Mouse (Mus musculus): ENCODE data around the gene Pdx1. TPM values are rescaled to one million over a fixed set of nuclear protein-coding genes. Genes with fewer than 3 reads are reported as not detected.

Pdx1 gene
- polyA plus RNA-seq, 1 experiment from 2014 or later: not detected

DNA sequence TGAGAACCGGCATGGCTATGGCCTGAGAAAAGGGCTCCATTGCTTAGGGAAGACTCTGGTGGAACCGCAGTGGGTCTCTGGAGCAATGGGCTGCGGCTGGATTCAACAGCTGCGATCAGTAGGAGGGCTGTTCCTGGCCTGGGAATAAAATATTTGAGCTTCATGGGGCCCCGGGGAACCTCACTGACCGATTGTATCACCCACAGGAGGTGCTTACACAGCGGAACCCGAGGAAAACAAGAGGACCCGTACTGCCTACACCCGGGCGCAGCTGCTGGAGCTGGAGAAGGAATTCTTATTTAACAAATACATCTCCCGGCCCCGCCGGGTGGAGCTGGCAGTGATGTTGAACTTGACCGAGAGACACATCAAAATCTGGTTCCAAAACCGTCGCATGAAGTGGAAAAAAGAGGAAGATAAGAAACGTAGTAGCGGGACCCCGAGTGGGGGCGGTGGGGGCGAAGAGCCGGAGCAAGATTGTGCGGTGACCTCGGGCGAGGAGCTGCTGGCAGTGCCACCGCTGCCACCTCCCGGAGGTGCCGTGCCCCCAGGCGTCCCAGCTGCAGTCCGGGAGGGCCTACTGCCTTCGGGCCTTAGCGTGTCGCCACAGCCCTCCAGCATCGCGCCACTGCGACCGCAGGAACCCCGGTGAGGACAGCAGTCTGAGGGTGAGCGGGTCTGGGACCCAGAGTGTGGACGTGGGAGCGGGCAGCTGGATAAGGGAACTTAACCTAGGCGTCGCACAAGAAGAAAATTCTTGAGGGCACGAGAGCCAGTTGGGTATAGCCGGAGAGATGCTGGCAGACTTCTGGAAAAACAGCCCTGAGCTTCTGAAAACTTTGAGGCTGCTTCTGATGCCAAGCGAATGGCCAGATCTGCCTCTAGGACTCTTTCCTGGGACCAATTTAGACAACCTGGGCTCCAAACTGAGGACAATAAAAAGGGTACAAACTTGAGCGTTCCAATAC, 4.7 kb downstream of the Pdx1 start:
- Histone ChIP-seq H3K4me1 (ENCODE audit: control insufficient read depth in 2 of 2, insufficient read depth in 2 of 2, low read length in 2 of 2) (peaks cover 0 to 2% of the 10 kb centered on the region in 2 experiments; a peak in 1 of 4 replicates), H3K4me3 (ENCODE audit: control insufficient read depth in 1 of 2, insufficient read depth in 1 of 2, low read depth in 1 of 2, low read length in 2 of 2) (no peak overlapping the region), H3K36me3 (ENCODE audit: control insufficient read depth, insufficient read depth, low read length) (no peaks in the 10 kb centered on the region), H3K4me2 (ENCODE audit: low read length) (no peak overlapping the region), H3K9me3 (ENCODE audit: control insufficient read depth, low read length) (no peaks in the 10 kb centered on the region), H3K27me3 (ENCODE audit: control insufficient read depth, insufficient read depth, low read length) (peaks cover 95% of the 10 kb centered on the region), H3K9ac (ENCODE audit: low read length) (no peak overlapping the region), H3K27ac (replicated peaks in 1 of 2; ENCODE audit: control insufficient read depth in 1 of 2, insufficient read depth in 1 of 2, low read depth in 2 of 2, low read length in 2 of 2) (no peak overlapping the region)
- WGBS: 1% methylated on average over 48 of the region's 48 CpGs
- ATAC-seq (ENCODE audit: insufficient number of reproducible peaks, insufficient read depth, low FRiP score, low read depth): no peak

DNA sequence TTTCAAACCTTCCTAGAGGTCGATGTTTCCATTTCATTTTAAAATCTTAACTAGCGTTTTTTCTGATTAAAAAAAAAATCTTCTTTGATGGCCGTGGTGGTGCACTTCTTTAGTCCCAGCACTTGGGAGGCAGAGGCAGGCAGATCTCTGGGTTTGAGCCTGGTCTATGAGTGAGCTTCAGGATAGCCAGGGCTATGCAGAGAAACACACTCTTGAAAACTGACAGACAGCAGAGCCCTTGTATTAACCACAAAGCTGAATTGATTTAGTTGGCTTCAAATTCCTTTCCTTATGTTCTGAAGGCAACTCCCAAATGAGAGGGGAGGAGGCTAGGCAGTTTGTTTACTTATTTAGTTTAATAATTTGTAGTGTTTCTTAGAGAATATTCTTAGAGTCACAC, 6.0 kb downstream of the Pdx1 start:
- no peaks in the 10 kb centered on the region for H3K9me3 ChIP-seq (ENCODE audit: control insufficient read depth, low read length)
- ATAC-seq (ENCODE audit: insufficient number of reproducible peaks, insufficient read depth, low FRiP score, low read depth): no peak
- H3K4me1 ChIP-seq (ENCODE audit: control insufficient read depth in 2 of 2, insufficient read depth in 2 of 2, low read length in 2 of 2): peaks cover 0 to 2% of the 10 kb centered on the region in 2 experiments; a peak in 1 of 4 replicates
- H3K9ac ChIP-seq (ENCODE audit: low read length): no peak overlapping the region
- no peak overlapping the region for H3K4me2 ChIP-seq (ENCODE audit: low read length)
- peaks cover 95% of the 10 kb centered on the region for H3K27me3 ChIP-seq (ENCODE audit: control insufficient read depth, insufficient read depth, low read length)
- 10% methylated on average over 3 of the region's 3 CpGs for WGBS
- no peak overlapping the region for H3K4me3 ChIP-seq (ENCODE audit: control insufficient read depth in 1 of 2, insufficient read depth in 1 of 2, low read depth in 1 of 2, low read length in 2 of 2)
- no peaks in the 10 kb centered on the region for H3K36me3 ChIP-seq (ENCODE audit: control insufficient read depth, insufficient read depth, low read length)
- no peak overlapping the region for H3K27ac ChIP-seq (replicated peaks in 1 of 2; ENCODE audit: control insufficient read depth in 1 of 2, insufficient read depth in 1 of 2, low read depth in 2 of 2, low read length in 2 of 2)

DNA sequence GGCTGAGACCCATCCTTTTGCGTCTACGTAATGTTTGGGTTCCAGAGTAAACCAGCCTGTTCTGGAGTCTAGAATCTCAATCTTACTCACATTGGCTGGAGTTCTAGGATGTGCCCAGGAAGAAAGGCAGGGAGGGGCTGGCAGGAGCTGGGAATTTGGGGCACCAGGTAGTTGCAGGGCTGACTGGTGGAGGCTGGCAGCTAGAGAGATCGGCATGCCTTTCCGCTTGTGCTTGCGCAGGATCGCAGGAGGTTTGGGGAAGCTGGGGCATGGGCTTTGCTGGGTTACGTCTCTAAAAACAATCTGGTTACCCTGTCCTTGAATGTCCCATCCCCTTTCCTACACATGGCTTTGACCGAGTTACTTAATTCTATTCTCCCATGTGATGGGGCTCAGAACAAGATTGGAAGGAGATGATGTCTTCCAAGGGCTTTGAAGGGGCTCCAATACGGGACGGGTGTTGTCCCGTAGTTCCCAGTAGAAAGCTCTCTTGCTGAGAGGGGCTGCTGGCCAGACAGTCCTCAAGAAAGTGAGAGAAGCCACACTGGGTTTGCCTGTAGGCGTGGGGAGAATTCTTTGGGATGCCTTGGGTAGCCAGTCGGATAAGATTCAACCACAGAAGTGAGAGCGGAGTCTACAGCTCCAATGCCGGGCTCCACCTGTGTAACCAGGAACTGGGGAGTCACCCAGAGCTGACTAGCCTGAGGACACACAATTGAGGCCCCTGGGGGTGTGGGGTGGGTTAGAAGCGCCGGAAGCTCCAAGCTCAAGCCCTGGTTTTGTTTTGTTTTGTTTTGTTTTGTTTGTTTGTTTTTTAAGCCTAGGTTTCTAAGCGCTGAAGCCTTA, 7.2 kb downstream of the Pdx1 start:
- 3% methylated on average over 18 of the region's 18 CpGs for WGBS
- Histone ChIP-seq H3K4me3 (ENCODE audit: control insufficient read depth in 1 of 2, insufficient read depth in 1 of 2, low read depth in 1 of 2, low read length in 2 of 2) (no peak overlapping the region), H3K9me3 (ENCODE audit: control insufficient read depth, low read length) (no peaks in the 10 kb centered on the region), H3K4me2 (ENCODE audit: low read length) (no peak overlapping the region), H3K4me1 (ENCODE audit: control insufficient read depth in 2 of 2, insufficient read depth in 2 of 2, low read length in 2 of 2) (peaks cover 0 to 2% of the 10 kb centered on the region in 2 experiments; a peak in 1 of 4 replicates), H3K9ac (ENCODE audit: low read length) (no peak overlapping the region), H3K36me3 (ENCODE audit: control insufficient read depth, insufficient read depth, low read length) (no peaks in the 10 kb centered on the region), H3K27ac (replicated peaks in 1 of 2; ENCODE audit: control insufficient read depth in 1 of 2, insufficient read depth in 1 of 2, low read depth in 2 of 2, low read length in 2 of 2) (no peak overlapping the region), H3K27me3 (ENCODE audit: control insufficient read depth, insufficient read depth, low read length) (peaks cover 93% of the 10 kb centered on the region)
- ATAC-seq (ENCODE audit: insufficient number of reproducible peaks, insufficient read depth, low FRiP score, low read depth): no peak

DNA sequence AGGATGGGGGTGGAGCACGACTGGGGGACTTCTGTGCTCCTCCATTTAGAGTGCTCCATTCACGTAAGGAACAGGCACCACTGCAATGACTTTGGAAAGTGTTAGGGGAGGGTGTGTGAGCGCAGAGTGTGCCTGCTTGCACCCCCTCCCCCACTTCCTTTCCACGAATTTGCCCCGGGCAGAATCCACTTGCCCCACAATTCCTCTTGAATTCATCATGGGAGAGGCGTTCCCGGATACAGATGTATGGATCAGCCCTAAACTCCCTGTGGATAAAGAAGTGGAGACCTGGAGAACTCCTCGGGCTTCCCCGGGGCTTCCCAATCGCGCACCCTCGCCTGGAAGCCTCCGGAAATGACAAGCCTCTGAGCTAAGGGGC, 7.8 kb downstream of the Pdx1 start:
- H3K27me3 ChIP-seq (ENCODE audit: control insufficient read depth, insufficient read depth, low read length): peaks cover 87% of the 10 kb centered on the region
- peaks cover 0 to 2% of the 10 kb centered on the region in 2 experiments; a peak in 1 of 4 replicates for H3K4me1 ChIP-seq (ENCODE audit: control insufficient read depth in 2 of 2, insufficient read depth in 2 of 2, low read length in 2 of 2)
- H3K4me3 ChIP-seq (ENCODE audit: control insufficient read depth in 1 of 2, insufficient read depth in 1 of 2, low read depth in 1 of 2, low read length in 2 of 2): no peak overlapping the region; a peak in 1 of 4 replicates
- H3K27ac ChIP-seq (replicated peaks in 1 of 2; ENCODE audit: control insufficient read depth in 1 of 2, insufficient read depth in 1 of 2, low read depth in 2 of 2, low read length in 2 of 2): no peak overlapping the region
- whole genome bisulfite sequencing: under 1% methylated on average over 13 of the region's 13 CpGs
- H3K9ac ChIP-seq (ENCODE audit: low read length): no peak overlapping the region
- ATAC-seq (ENCODE audit: insufficient number of reproducible peaks, insufficient read depth, low FRiP score, low read depth): no peak
- H3K4me2 ChIP-seq (ENCODE audit: low read length): peak overlapping the region; percentile 18; the same call in 1 of the 2 replicates
- no peaks in the 10 kb centered on the region for H3K36me3 ChIP-seq (ENCODE audit: control insufficient read depth, insufficient read depth, low read length)
- H3K9me3 ChIP-seq (ENCODE audit: control insufficient read depth, low read length): no peaks in the 10 kb centered on the region

DNA sequence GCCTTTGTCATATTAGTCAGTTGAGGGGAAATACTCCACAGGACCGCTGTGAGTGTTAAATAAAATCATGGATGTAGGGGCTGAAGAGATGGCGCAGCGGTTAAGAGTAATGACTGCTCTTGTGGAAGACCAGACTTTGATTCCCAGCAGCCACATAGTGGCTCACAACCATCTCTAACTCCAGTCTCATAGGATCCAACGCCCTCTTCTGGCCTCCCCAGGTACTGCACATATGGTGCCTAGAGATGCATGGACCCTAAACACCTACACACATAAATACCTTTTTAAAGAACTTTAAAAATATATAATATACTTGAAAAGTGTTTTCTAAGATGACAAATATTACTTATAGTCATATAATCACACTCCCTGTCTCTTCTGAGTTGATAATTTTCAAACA, 14.6 kb downstream of the Pdx1 start:
- 65% methylated on average over 4 of the region's 4 CpGs for WGBS
- ATAC-seq (ENCODE audit: insufficient number of reproducible peaks, insufficient read depth, low FRiP score, low read depth): no peak
- H3K4me3 ChIP-seq (ENCODE audit: control insufficient read depth in 1 of 2, insufficient read depth in 1 of 2, low read depth in 1 of 2, low read length in 2 of 2): no peak overlapping the region
- no peak overlapping the region for H3K4me2 ChIP-seq (ENCODE audit: low read length)
- no peaks in the 10 kb centered on the region for H3K36me3 ChIP-seq (ENCODE audit: control insufficient read depth, insufficient read depth, low read length)
- H3K27ac ChIP-seq (replicated peaks in 1 of 2; ENCODE audit: control insufficient read depth in 1 of 2, insufficient read depth in 1 of 2, low read depth in 2 of 2, low read length in 2 of 2): no peak overlapping the region
- H3K9ac ChIP-seq (ENCODE audit: low read length): no peak overlapping the region
- peaks cover 28% of the 10 kb centered on the region for H3K27me3 ChIP-seq (ENCODE audit: control insufficient read depth, insufficient read depth, low read length)
- H3K4me1 ChIP-seq (ENCODE audit: control insufficient read depth in 2 of 2, insufficient read depth in 2 of 2, low read length in 2 of 2): no peaks in the 10 kb centered on the region
- H3K9me3 ChIP-seq (ENCODE audit: control insufficient read depth, low read length): no peaks in the 10 kb centered on the region

DNA sequence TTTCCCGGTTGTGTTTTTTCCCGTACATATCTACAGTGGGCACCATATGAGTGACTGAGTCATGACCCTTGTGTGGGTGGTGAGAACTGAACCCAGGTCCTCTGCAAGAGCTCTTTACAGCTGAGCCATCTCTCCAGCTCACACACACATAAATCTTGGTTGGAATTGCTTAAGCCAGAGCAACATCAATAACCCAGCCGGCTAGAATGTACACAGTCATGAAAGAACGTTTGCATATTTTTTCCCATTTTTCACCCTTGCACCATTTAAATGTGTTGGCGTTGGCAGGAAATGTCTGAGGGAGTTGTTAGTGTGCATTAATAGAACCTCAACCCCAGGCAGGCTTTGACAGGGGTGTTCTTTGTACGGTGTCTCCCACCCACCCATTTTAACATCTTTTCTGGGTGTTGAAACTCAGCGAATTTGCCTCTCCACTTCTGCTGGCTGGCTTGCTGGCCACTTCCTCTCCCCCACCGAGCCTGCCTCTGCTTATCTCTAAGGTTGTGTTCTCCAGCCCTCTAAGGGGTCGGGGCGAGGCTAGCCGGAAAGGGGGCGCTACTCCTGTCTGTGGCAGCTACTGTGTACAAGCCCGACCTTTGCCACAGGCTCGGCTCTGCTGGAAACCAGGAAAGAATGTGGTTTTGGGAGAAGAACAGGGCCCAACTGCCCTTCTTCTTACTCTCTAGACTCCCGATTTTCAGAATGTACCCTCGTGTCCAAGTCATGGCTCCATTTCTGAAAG, 22.2 kb downstream of the Pdx1 start:
- no peak for ATAC-seq (ENCODE audit: insufficient number of reproducible peaks, insufficient read depth, low FRiP score, low read depth)
- Histone ChIP-seq H3K4me2 (ENCODE audit: low read length) (0 out of 2 replicates have a peak overlapping the region, but pooled peaks have one; percentile 7), H3K4me1 (ENCODE audit: control insufficient read depth in 2 of 2, insufficient read depth in 2 of 2, low read length in 2 of 2) (peaks cover 0 to 6% of the 10 kb centered on the region in 2 experiments; a peak in 1 of 4 replicates), H3K27ac (replicated peaks in 1 of 2; ENCODE audit: control insufficient read depth in 1 of 2, insufficient read depth in 1 of 2, low read depth in 2 of 2, low read length in 2 of 2) (no peak overlapping the region), H3K27me3 (ENCODE audit: control insufficient read depth, insufficient read depth, low read length) (peaks cover 41% of the 10 kb centered on the region), H3K9ac (ENCODE audit: low read length) (no peak overlapping the region), H3K4me3 (ENCODE audit: control insufficient read depth in 1 of 2, insufficient read depth in 1 of 2, low read depth in 1 of 2, low read length in 2 of 2) (no peak overlapping the region), H3K9me3 (ENCODE audit: control insufficient read depth, low read length) (no peaks in the 10 kb centered on the region), H3K36me3 (ENCODE audit: control insufficient read depth, insufficient read depth, low read length) (no peaks in the 10 kb centered on the region)
- 25% methylated on average over 16 of the region's 16 CpGs for WGBS

Measured in heart, embryonic 14.5 days (tissue).